Mouse (Mus musculus) stomach, embryonic 14.5 days (tissue): ENCODE measurements around the gene Lsamp. TPM values are rescaled to one million over a fixed set of nuclear protein-coding genes. Genes with fewer than 3 reads are reported as not detected.

Experiments used
- ATAC-seq: fragments of 200-750 bp; cut with Nextera tagmentation; 2 replicates; pipeline ENCODE4 v1.8.0; 2017; ENCODE audit warnings: low read depth, moderate TSS enrichment; ENCODE audit not compliant: insufficient number of reproducible peaks, insufficient read depth, low FRiP score
- H3K27ac ChIP-seq: fragments of 300-500 bp; sonication (generic); 2 replicates; pipeline ENCODE4 v1.5.1; 2014; ENCODE audit warnings: mild to moderate bottlenecking, low read length, moderate library complexity, mixed read lengths
- H3K27me3 ChIP-seq: fragments of 300-500 bp; sonication (generic); 2 replicates; pipeline ENCODE4 v1.6.1; 2014; ENCODE audit warnings: low read length, control low read depth, mixed read lengths; ENCODE audit not compliant: control insufficient read depth, insufficient read depth
- H3K36me3 ChIP-seq: fragments of 300-500 bp; sonication (generic); 2 replicates; pipeline ENCODE4 v1.6.1; 2014; ENCODE audit warnings: mild to moderate bottlenecking, control low read depth, low read length, moderate library complexity, mixed read lengths; ENCODE audit not compliant: control insufficient read depth, insufficient read depth
- H3K4me1 ChIP-seq: fragments of 300-500 bp; sonication (generic); 2 replicates; pipeline ENCODE4 v1.6.1; 2014; ENCODE audit warnings: low read length, control low read depth, mixed read lengths; ENCODE audit not compliant: control insufficient read depth, insufficient read depth
- H3K4me2 ChIP-seq: fragments of 300-500 bp; sonication (generic); replicated peaks from 2 replicates; pipeline ENCODE4 v1.6.1; 2014; ENCODE audit warnings: low read depth, low read length, control low read depth
- H3K4me3 ChIP-seq: fragments of 300-500 bp; sonication (generic); 2 replicates; pipeline ENCODE4 v1.5.1; 2014; ENCODE audit warnings: low read depth, low read length, control low read depth
- H3K9ac ChIP-seq: fragments of 300-500 bp; sonication (generic); replicated peaks from 2 replicates; pipeline ENCODE4 v1.6.1; 2014; ENCODE audit warnings: low read depth, mild to moderate bottlenecking, control low read depth, low read length, moderate library complexity, mixed read lengths
- H3K9me3 ChIP-seq: fragments of 300-500 bp; sonication (generic); 2 replicates; pipeline ENCODE4 v1.6.1; 2016; ENCODE audit warnings: low read depth, low read length, control low read depth; ENCODE audit not compliant: control insufficient read depth
- WGBS: fragments of 180-500 bp; shearing (Covaris S2); extraction: QIAGEN DNeasy Blood & Tissue Kit; methylation state at CpG from one replicate; pipeline ENCODE4 v1.1.7; 2014; 5-methylcytosine and 5-hydroxymethylcytosine counted together
- polyA plus RNA-seq: library from polyadenylated mRNA; unstranded; fragments of >200 nt; fragmentation: Nextera tagmentation; extraction: Ambion mirVana; gene quantifications from 2 replicates; pipeline ENCODE4 v1.2.1, GENCODE M21; 2014

The Lsamp gene
- polyA plus RNA-seq, 1 experiment from 2014 or later = 15.6 TPM

GRCm38 (mm10) chr16:40470946-40471345, 486.8 kb downstream of the Lsamp start:
- no peak overlapping the region for H3K9ac ChIP-seq
- no peak overlapping the region for H3K4me2 ChIP-seq
- H3K27me3 ChIP-seq = no peaks in the 10 kb centered on the region
- ATAC-seq = no peak
- H3K27ac ChIP-seq = no peak overlapping the region
- H3K36me3 ChIP-seq = no peaks in the 10 kb centered on the region
- no peak overlapping the region for H3K4me3 ChIP-seq
- no peaks in the 10 kb centered on the region for H3K4me1 ChIP-seq
- H3K9me3 ChIP-seq = no peaks in the 10 kb centered on the region
- WGBS = 67% methylated on average over 6 of the region's 6 CpGs

GRCm38 (mm10) chr16:40471967-40472366, 487.8 kb downstream of the Lsamp start:
- Histone ChIP-seq H3K27ac (no peak overlapping the region), H3K4me3 (no peak overlapping the region), H3K4me1 (no peaks in the 10 kb centered on the region), H3K9me3 (no peaks in the 10 kb centered on the region), H3K4me2 (no peak overlapping the region), H3K9ac (no peak overlapping the region), H3K36me3 (no peaks in the 10 kb centered on the region), H3K27me3 (no peaks in the 10 kb centered on the region)
- 76% methylated on average over 5 of the region's 5 CpGs for WGBS
- ATAC-seq = no peak

DNA sequence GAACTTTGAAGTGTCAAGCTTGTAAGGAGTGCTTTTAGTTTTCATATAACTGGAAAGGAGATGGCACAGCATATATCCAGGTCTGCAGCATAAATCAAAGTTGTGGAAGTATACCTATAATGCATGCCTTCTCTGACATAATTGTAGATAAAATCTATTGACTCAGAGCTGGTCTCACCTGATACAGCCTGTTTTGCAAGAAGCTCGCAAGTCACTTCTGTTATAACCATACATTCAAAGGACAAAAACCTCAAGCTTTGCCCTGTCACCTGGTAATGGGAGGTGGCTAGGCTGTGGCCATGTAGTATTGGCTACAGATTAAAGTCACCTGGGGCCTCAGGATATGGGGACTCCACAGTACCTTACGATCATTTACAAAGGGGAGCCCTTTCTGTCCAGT, 507.4 kb downstream of the Lsamp start:
- Histone ChIP-seq H3K4me2 (no peak overlapping the region), H3K9ac (no peak overlapping the region), H3K27ac (no peak overlapping the region), H3K27me3 (no peaks in the 10 kb centered on the region), H3K36me3 (no peaks in the 10 kb centered on the region), H3K4me1 (no peaks in the 10 kb centered on the region), H3K9me3 (no peaks in the 10 kb centered on the region), H3K4me3 (no peak overlapping the region)
- no peak for ATAC-seq
- 80% methylated on average over 2 of the region's 2 CpGs for whole genome bisulfite sequencing

DNA sequence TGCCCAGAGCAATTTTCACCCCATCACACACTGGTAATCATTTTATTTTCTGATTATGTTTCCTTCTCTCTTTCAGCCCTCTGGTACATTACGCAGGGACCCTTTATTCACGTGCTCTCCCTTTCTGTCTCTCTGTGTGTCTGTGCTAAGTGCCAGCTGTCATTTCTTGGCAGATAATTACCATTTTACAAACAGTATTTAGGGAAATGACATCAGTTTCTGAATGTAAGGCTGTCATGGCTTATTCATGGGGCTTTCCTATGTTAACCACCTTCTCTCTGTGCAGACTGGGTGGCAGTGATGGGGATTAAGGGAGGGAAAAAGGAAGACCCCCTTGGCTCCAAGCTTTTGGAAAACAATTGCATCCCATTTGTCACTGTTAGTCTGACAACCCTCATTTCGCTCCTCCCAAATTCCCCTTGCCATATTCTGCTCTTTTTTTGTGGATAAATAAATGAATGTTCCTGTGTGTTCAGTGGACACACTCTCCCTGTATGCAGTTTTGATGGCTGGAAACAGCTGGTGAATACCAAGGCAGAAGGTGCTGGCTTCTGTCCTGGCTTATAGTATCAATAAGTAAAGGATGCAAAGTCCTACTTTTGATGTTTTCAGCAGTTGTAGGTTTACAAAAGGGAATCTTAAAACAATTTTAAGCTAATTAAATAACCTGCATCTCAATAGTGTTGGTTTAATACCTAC, 520.2 kb downstream of the Lsamp start:
- Histone ChIP-seq H3K36me3 (no peaks in the 10 kb centered on the region), H3K9ac (no peak overlapping the region), H3K9me3 (no peaks in the 10 kb centered on the region), H3K27ac (no peak overlapping the region), H3K4me1 (no peaks in the 10 kb centered on the region), H3K4me3 (no peak overlapping the region), H3K4me2 (no peak overlapping the region), H3K27me3 (no peaks in the 10 kb centered on the region)
- no peak for ATAC-seq
- WGBS = 55% methylated on average over 3 of the region's 3 CpGs

DNA sequence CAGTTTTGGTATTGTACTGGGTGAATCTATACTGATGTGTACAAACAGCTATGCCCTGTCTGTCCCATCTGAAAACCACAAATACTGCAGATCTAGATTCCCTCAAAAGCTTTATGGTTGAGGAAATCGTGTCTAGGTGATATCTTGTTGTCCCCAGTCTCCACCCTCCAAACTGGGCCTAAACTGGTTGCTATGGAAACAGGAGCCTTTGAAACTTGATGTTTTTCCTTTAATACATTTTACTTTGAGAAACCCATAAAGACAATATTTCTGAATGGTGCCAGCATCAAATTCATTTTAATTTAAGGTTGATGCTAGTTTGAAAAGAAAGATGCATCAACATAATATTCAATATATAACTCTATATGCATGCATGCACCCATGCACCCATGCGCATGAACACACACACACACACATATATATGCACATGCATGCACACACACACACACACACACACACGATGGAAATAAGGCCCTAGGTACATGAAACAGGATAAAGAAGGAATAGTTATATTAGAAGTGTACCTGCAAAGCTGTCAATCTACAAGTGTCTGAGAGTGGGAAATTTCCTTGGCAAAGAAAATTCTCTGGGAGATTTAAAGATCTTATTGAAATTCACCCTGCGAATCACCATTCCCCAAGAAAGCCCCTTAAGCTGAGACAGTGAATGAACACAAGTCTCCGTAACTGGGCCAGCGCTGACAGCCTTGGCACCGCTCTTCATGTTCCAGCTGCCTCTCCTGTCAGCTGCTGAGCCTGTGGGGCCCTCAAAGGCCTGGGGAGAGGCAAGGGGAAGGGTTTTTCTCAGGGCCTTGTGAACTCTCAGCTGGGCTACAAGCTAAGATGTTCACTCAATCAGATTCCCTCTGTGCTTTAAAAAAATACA, 525.2 kb downstream of the Lsamp start:
- H3K4me2 ChIP-seq = no peak overlapping the region
- no peak for ATAC-seq
- no peak overlapping the region for H3K9ac ChIP-seq
- H3K4me1 ChIP-seq = no peaks in the 10 kb centered on the region
- no peaks in the 10 kb centered on the region for H3K27me3 ChIP-seq
- H3K4me3 ChIP-seq = no peak overlapping the region
- H3K9me3 ChIP-seq = no peaks in the 10 kb centered on the region
- 77% methylated on average over 7 of the region's 7 CpGs for WGBS
- H3K36me3 ChIP-seq = no peaks in the 10 kb centered on the region
- no peak overlapping the region for H3K27ac ChIP-seq

DNA sequence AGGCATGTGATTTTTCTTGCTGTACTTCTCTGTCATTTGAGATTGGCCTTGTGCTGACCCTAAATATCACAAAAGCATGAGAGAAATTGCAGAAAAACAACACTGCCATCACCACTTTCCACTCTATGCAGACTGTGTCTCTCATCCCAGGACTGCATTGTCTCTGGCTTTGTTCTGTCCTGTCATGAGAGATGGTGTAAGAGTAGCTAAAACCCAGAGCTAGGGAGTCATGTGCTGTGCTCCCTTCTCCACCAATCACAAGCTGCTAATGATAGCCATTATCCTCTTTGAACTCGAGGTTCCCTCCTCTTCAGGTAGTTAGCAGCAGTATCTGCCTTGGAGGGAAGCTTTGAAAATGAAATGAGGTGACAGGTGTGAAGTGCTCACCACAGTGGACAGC, 552.6 kb downstream of the Lsamp start:
- H3K4me3 ChIP-seq = no peak overlapping the region
- H3K27me3 ChIP-seq = no peaks in the 10 kb centered on the region
- H3K9ac ChIP-seq = no peak overlapping the region
- no peaks in the 10 kb centered on the region for H3K36me3 ChIP-seq
- no peak for ATAC-seq
- WGBS = 35% methylated on average over 1 of the region's 1 CpGs
- H3K4me2 ChIP-seq = no peak overlapping the region
- no peak overlapping the region for H3K27ac ChIP-seq
- H3K9me3 ChIP-seq = no peaks in the 10 kb centered on the region
- H3K4me1 ChIP-seq = no peaks in the 10 kb centered on the region

- Histone ChIP-seq H3K4me3 (no peak overlapping the region), H3K9me3 (no peaks in the 10 kb centered on the region), H3K27ac (no peak overlapping the region), H3K4me1 (no peaks in the 10 kb centered on the region), H3K27me3 (0 out of 2 replicates have a peak, but pooled peaks cover 3% of the 10 kb centered on the region), H3K4me2 (no peak overlapping the region), H3K9ac (no peak overlapping the region), H3K36me3 (no peaks in the 10 kb centered on the region)
- no peak for ATAC-seq
- WGBS = 90% methylated on average over 4 of the region's 4 CpGs
Measured at GRCm38 (mm10) chr16:40549663-40550062, 565.5 kb downstream of the Lsamp start.

GRCm38 (mm10) chr16:40555608-40556007, 571.4 kb downstream of the Lsamp start:
- Histone ChIP-seq H3K4me1 (no peaks in the 10 kb centered on the region), H3K4me3 (no peak overlapping the region), H3K4me2 (no peak overlapping the region), H3K9me3 (no peaks in the 10 kb centered on the region), H3K36me3 (no peaks in the 10 kb centered on the region), H3K27me3 (0 out of 2 replicates have a peak, but pooled peaks cover 3% of the 10 kb centered on the region), H3K27ac (no peak overlapping the region), H3K9ac (no peak overlapping the region)
- no peak for ATAC-seq
- WGBS = 67% methylated on average over 1 of the region's 1 CpGs
